Mouse (Mus musculus): ENCODE results near the gene Hoxb4. TPM values are rescaled to one million over a fixed set of nuclear protein-coding genes. Genes with fewer than 3 reads are reported as not detected.

Hoxb4 gene
- total RNA-seq, 1 experiment from 2014 or later: 6.6 TPM

- no peak for ATAC-seq (replicated peaks; ENCODE audit: insufficient number of reproducible peaks, low FRiP score, low TSS enrichment, poor library complexity, severe bottlenecking)
Observed at GRCm38 (mm10) chr11:96365441-96366091, 47.5 kb downstream of the Hoxb4 start, which contains the start of gene Hoxb1. TSS of gene Hoxb1 (plus strand) at chr11:96365752.

- ATAC-seq (replicated peaks; ENCODE audit: insufficient number of reproducible peaks, low FRiP score, low TSS enrichment, poor library complexity, severe bottlenecking): no peak
Observed at GRCm38 (mm10) chr11:96366092-96367041, 48.3 kb downstream of the Hoxb4 start.

- ATAC-seq (replicated peaks; ENCODE audit: insufficient number of reproducible peaks, low FRiP score, low TSS enrichment, poor library complexity, severe bottlenecking): no peak
Observed at GRCm38 (mm10) chr11:96367141-96367540, 49.1 kb downstream of the Hoxb4 start.

GRCm38 (mm10) chr11:96368686-96369085 is 50.6 kb downstream of the Hoxb4 start:
- ATAC-seq (replicated peaks; ENCODE audit: insufficient number of reproducible peaks, low FRiP score, low TSS enrichment, poor library complexity, severe bottlenecking): no peak

- ATAC-seq (replicated peaks; ENCODE audit: insufficient number of reproducible peaks, low FRiP score, low TSS enrichment, poor library complexity, severe bottlenecking): no peak
Observed at GRCm38 (mm10) chr11:96369140-96369539, 51.1 kb downstream of the Hoxb4 start.

Other genes with a start within 250 kb of the Hoxb4 start
- gene Atp5g1, start 242.6 kb upstream of the Hoxb4 start, total RNA-seq (2017): 1.6 to 31.3 TPM (median 27.1 TPM) in 3 replicates
- not detected in 3 replicates for gene Calcoco2, start 206.3 kb upstream of the Hoxb4 start, total RNA-seq (2017)
- not detected in 3 replicates for gene Ttll6, start 184.5 kb upstream of the Hoxb4 start, total RNA-seq (2017)
- not detected in 3 replicates for gene Hoxb13, start 124.0 kb upstream of the Hoxb4 start, total RNA-seq (2017)
- gene Hoxb9, start 46.8 kb upstream of the Hoxb4 start, total RNA-seq (2017): not detected in 3 replicates
- not detected in 3 replicates for gene Hoxb8, start 36.4 kb upstream of the Hoxb4 start, total RNA-seq (2017)
- not detected in 3 replicates for gene Hoxb7, start 31.6 kb upstream of the Hoxb4 start, total RNA-seq (2017)
- gene Hoxb6, start 25.8 kb upstream of the Hoxb4 start, total RNA-seq (2017): not detected in 3 replicates
- gene Hoxb5, start 14.9 kb upstream of the Hoxb4 start, total RNA-seq (2017): not detected in 3 replicates
- gene Hoxb3, start 5.1 kb downstream of the Hoxb4 start, total RNA-seq (2017): 1.4 to 2.1 TPM (median 1.8 TPM) in 3 replicates
- gene Hoxb2, start 32.3 kb downstream of the Hoxb4 start, total RNA-seq (2017): not detected in 3 replicates
- not detected in 3 replicates for gene Hoxb1, start 47.5 kb downstream of the Hoxb4 start, total RNA-seq (2017)
- 35.6 to 134 TPM (median 47.4 TPM) in 3 replicates for gene Skap1, start 146.3 kb downstream of the Hoxb4 start, total RNA-seq (2017)